Comparison of ENCODE assay signal across 26 mouse cellular contexts in the genomic region with DNA sequence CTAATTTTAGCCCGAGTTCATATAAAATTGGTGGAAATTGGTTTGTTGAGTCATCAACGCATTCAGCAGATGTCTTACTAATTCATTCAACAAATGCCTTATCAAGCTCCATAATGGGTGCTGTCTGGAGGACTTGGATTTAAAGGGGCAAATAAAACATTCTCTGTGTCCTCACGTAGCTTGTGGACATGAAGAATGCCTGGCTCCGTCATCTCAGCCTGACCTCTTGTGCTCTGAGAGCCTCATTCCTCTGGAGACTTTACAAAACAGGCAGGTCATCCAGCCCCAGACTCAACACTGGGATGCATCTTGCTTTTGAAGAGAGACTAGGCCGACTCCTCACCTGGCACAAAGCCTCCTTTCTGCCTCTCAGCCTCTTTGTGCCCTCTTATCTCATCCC.
"Had no signal": no experiment of that assay in that cellular context is flagged by ENCODE, and none has a peak within 500 bp of the region (broad histone marks: within the 10 kb centered on the region; RNA-seq: fewer than 3 reads in every experiment).

No protein-coding gene starts in this region.

- H3K9me3 ChIP-seq: heart, embryonic 13.5 days; heart, embryonic 15.5 days; hindbrain, embryonic 10.5 days; hindbrain, embryonic 12.5 days; intestine, embryonic 15.5 days; limb, embryonic 10.5 days; limb, embryonic 12.5 days; liver, embryonic 13.5 days; liver, embryonic 15.5 days had no signal

- H3K9ac ChIP-seq: heart, embryonic 13.5 days; heart, embryonic 15.5 days; hindbrain, embryonic 12.5 days; hindbrain, embryonic 14.5 days; intestine, embryonic 15.5 days; limb, embryonic 12.5 days; liver, embryonic 13.5 days; liver, embryonic 15.5 days had no signal

- H3K4me3 ChIP-seq: heart, embryonic 13.5 days; heart, embryonic 15.5 days; hindbrain, embryonic 10.5 days; hindbrain, embryonic 12.5 days; intestine, embryonic 15.5 days; layer of hippocampus, adult 2 months; left cerebral cortex, adult 2 months; limb, embryonic 10.5 days; limb, embryonic 12.5 days; liver, embryonic 13.5 days; liver, embryonic 15.5 days had no signal

- H3K4me2 ChIP-seq: heart, embryonic 11.5 days; heart, embryonic 13.5 days; heart, embryonic 15.5 days; hindbrain, embryonic 12.5 days; hindbrain, embryonic 14.5 days; intestine, embryonic 15.5 days; liver, embryonic 11.5 days; liver, embryonic 13.5 days; liver, embryonic 15.5 days had no signal

- DNase-seq: gastrocnemius, postnatal 10 days; gastrocnemius, postnatal 25 days; heart, postnatal 4 days; kidney, adult 18-20 months; kidney, adult 8-10 months; kidney, postnatal 10 days; kidney, postnatal 25 days; kidney, postnatal 4 days; liver; liver, embryonic 13.5 days had no signal

- H3K27ac ChIP-seq: heart, embryonic 13.5 days; heart, embryonic 15.5 days; hindbrain, embryonic 12.5 days; hindbrain, embryonic 14.5 days; intestine, embryonic 15.5 days; layer of hippocampus, adult 2 months; left cerebral cortex, adult 2 months; limb, embryonic 12.5 days; liver, embryonic 13.5 days; liver, embryonic 15.5 days had no signal

- H3K36me3 ChIP-seq: heart, embryonic 13.5 days; heart, embryonic 15.5 days; hindbrain, embryonic 10.5 days; hindbrain, embryonic 12.5 days; intestine, embryonic 15.5 days; limb, embryonic 10.5 days; limb, embryonic 12.5 days; liver, embryonic 13.5 days; liver, embryonic 15.5 days had no signal

- ATAC-seq: hindbrain, embryonic 16.5 days; inflammation-experienced regulatory T-cells, adult 6 months; intestine, embryonic 15.5 days; intestine, postnatal 0 days had no signal

- H3K4me1 ChIP-seq: liver, embryonic 13.5 days; liver, embryonic 15.5 days had no signal

- H3K27me3 ChIP-seq: heart, embryonic 13.5 days; heart, embryonic 15.5 days; hindbrain, embryonic 12.5 days; intestine, embryonic 15.5 days; limb, embryonic 12.5 days; liver, embryonic 13.5 days; liver, embryonic 15.5 days had no signal
